Mouse (Mus musculus) hematopoietic stem cell, adult 5-6 weeks (primary cell): ENCODE results near the gene Bmp8a. TPM values are rescaled to one million over a fixed set of nuclear protein-coding genes. Genes with fewer than 3 reads are reported as not detected.

Experiments used
- total RNA-seq: library from RNA; stranded (forward); fragments of 172-1452, 232-1000 nt; gene quantifications from 2 replicates; pipeline ENCODE4 v1.2.3, GENCODE M21; 2017

Bmp8a gene
- total RNA-seq, 1 experiment from 2014 or later: not detected

Other genes with a start within 250 kb of the Bmp8a start
- gene Bmp8b, start 238.1 kb downstream of the Bmp8a start, total RNA-seq: not detected in 2 replicates
- gene Oxct2b, start 227.0 kb downstream of the Bmp8a start, total RNA-seq: not detected in 2 replicates
- 89.7 and 91.0 TPM in 2 replicates for gene Ppie, start 203.3 kb downstream of the Bmp8a start, total RNA-seq
- gene Hpcal4, start 160.0 kb downstream of the Bmp8a start, total RNA-seq: not detected in 2 replicates
- not detected in 2 replicates for gene Nt5c1a, start 141.7 kb downstream of the Bmp8a start, total RNA-seq
- not detected in 2 replicates for gene Heyl, start 109.7 kb downstream of the Bmp8a start, total RNA-seq
- 87.7 and 112 TPM in 2 replicates for gene Pabpc4, start 80.9 kb downstream of the Bmp8a start, total RNA-seq
- gene Oxct2a, start 19.6 kb downstream of the Bmp8a start, total RNA-seq: not detected in 2 replicates